Mouse (Mus musculus): Measurements from ENCODE around the gene Hsph1.

- no peak for TF ChIP-seq POLR2A (IDR thresholded peaks at IDR 0.05; ENCODE audit: insufficient read depth, low read depth, low read length)
- TF ChIP-seq EP300 (IDR thresholded peaks at IDR 0.05; ENCODE audit: insufficient read depth, low read depth, low read length), result no peak
These were observed 41.0 kb upstream of the Hsph1 start for GRCm38 (mm10) chr5:149677196-149677595.

Measured in heart, adult 2 months (tissue).